Mouse (Mus musculus): ENCODE data around the gene Mettl25.

DNA sequence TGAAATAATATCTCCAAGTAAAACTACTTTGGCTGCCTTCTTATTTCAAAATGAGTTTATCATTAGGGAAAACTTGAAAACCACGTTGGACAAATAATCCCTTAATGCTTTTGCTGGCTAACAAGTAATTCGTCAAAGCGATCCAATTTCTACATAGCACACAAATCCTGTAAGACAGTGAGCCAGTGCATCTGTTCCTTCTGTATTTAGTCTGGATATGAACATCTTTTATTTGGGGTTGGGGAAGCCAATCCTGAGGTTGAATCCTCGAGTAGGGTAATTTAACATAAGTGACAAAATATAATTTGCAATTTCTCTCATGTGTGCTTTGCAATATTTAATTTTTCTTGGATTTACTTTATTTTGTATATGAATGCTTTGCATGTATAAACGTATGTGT lies 102.2 kb downstream of the Mettl25 start:
- no peak for TF ChIP-seq CTCF (IDR thresholded peaks at IDR 0.05; ENCODE audit: extremely low read depth, insufficient read length, insufficient replicate concordance, low read depth, low read length)
- no peak for TF ChIP-seq POLR2A (IDR thresholded peaks at IDR 0.05; ENCODE audit: low read depth, low read length)
